Mouse (Mus musculus) erythroblast, adult 5-6 weeks (primary cell): ENCODE measurements around the gene Phf21a. TPM values are rescaled to one million over a fixed set of nuclear protein-coding genes. Genes with fewer than 3 reads are reported as not detected.

Source experiments
- total RNA-seq, 2 experiments: library from RNA; stranded (forward) in 1 of 2; stranded (reverse) in 1 of 2; fragments of 150-400 nt in 1 of 2; fragments of 200-764, 138-1000 nt in 1 of 2; gene quantifications; 2 replicates each; pipeline versions ENCODE4 v1.2.3 to v1.2.4; 2015 to 2017; ENCODE audit warnings: low replicate concordance in 2 of 2

The Phf21a gene
- total RNA-seq, 2 experiments from 2014 or later: 11.1 to 15.2 TPM

Other genes starting within 250 kb of the Phf21a start
- not detected in 2 replicates for gene Chrm4, start 165.9 kb upstream of the Phf21a start, total RNA-seq (2015; ENCODE audit: low replicate concordance)
- not detected in 2 replicates for gene Chrm4, start 165.9 kb upstream of the Phf21a start, total RNA-seq (2017; ENCODE audit: low replicate concordance)
- gene Mdk, start 160.8 kb upstream of the Phf21a start, total RNA-seq (2015; ENCODE audit: low replicate concordance): 1.9 TPM in 1 of 2 replicates, not detected in the other
- 0.77 TPM in 1 of 2 replicates, not detected in the other for gene Mdk, start 160.8 kb upstream of the Phf21a start, total RNA-seq (2017; ENCODE audit: low replicate concordance)
- not detected in 2 replicates for gene Gm9821, start 147.4 kb upstream of the Phf21a start, total RNA-seq (2015; ENCODE audit: low replicate concordance)
- 0.28 TPM in 1 of 2 replicates, not detected in the other for gene Gm9821, start 147.4 kb upstream of the Phf21a start, total RNA-seq (2017; ENCODE audit: low replicate concordance)
- 35.9 and 75.1 TPM in 2 replicates for gene Dgkz, start 117.3 kb upstream of the Phf21a start, total RNA-seq (2015; ENCODE audit: low replicate concordance)
- gene Dgkz, start 117.3 kb upstream of the Phf21a start, total RNA-seq (2017; ENCODE audit: low replicate concordance): 13.7 and 19.5 TPM in 2 replicates
- gene Creb3l1, start 68.6 kb upstream of the Phf21a start, total RNA-seq (2015; ENCODE audit: low replicate concordance): 0.38 and 1.7 TPM in 2 replicates
- 0.68 TPM in 1 of 2 replicates, not detected in the other for gene Creb3l1, start 68.6 kb upstream of the Phf21a start, total RNA-seq (2017; ENCODE audit: low replicate concordance)